Mouse (Mus musculus) heart, embryonic 14.5 days (tissue): ENCODE results near the gene Tm2d3. TPM values are rescaled to one million over a fixed set of nuclear protein-coding genes. Genes with fewer than 3 reads are reported as not detected.

Experiments used
- ATAC-seq: fragments of 200-750 bp; cut with Nextera tagmentation; 2 replicates; pipeline ENCODE4 v1.8.0; 2017; ENCODE audit warnings: low read depth, moderate TSS enrichment; ENCODE audit not compliant: insufficient number of reproducible peaks, insufficient read depth, low FRiP score
- H3K27ac ChIP-seq, 2 experiments: fragments of 200-500 bp in 1 of 2; fragments of 300-500 bp in 1 of 2; sonication (generic) in 1 of 2; replicated peaks in 1 of 2; 2 replicates each; pipeline ENCODE4 v1.5.1; 2012 to 2014; ENCODE audit warnings: low read depth in 2 of 2, low read length in 2 of 2, control low read depth in 1 of 2, mild to moderate bottlenecking in 1 of 2, mixed read lengths in 1 of 2; ENCODE audit not compliant: control insufficient read depth in 1 of 2, insufficient read depth in 1 of 2
- H3K27me3 ChIP-seq: fragments of 300-500 bp; sonication (generic); 2 replicates; pipeline ENCODE4 v1.6.1; 2014; ENCODE audit warnings: mild to moderate bottlenecking, low read length, control low read depth; ENCODE audit not compliant: control insufficient read depth, insufficient read depth
- H3K36me3 ChIP-seq: fragments of 300-500 bp; sonication (generic); 2 replicates; pipeline ENCODE4 v1.6.1; 2014; ENCODE audit warnings: mild to moderate bottlenecking, control low read depth, low read length, mixed read lengths; ENCODE audit not compliant: control insufficient read depth, insufficient read depth
- H3K4me1 ChIP-seq, 2 experiments: fragments of 200-500 bp in 1 of 2; fragments of 300-500 bp in 1 of 2; sonication (generic) in 1 of 2; 2 replicates each; pipeline ENCODE4 v1.6.1; 2012 to 2014; ENCODE audit warnings: low read length in 2 of 2, control low read depth in 1 of 2, mixed read lengths in 1 of 2; ENCODE audit not compliant: control insufficient read depth in 2 of 2, insufficient read depth in 2 of 2
- H3K4me2 ChIP-seq: fragments of 300-500 bp; sonication (generic); 2 replicates; pipeline ENCODE4 v1.6.1; 2014; ENCODE audit warnings: mild to moderate bottlenecking, low read length
- H3K4me3 ChIP-seq, 2 experiments: fragments of 200-500 bp in 1 of 2; fragments of 300-500 bp in 1 of 2; sonication (generic) in 1 of 2; 2 replicates each; pipeline ENCODE4 v1.5.1; 2012 to 2014; ENCODE audit warnings: low read length in 2 of 2, mild to moderate bottlenecking in 2 of 2, control low read depth in 1 of 2, low read depth in 1 of 2, moderate library complexity in 1 of 2; ENCODE audit not compliant: control insufficient read depth in 1 of 2, insufficient read depth in 1 of 2
- H3K9ac ChIP-seq: fragments of 300-500 bp; sonication (generic); 2 replicates; pipeline ENCODE4 v1.6.1; 2014; ENCODE audit warnings: mild to moderate bottlenecking, low read length
- H3K9me3 ChIP-seq: fragments of 300-500 bp; sonication (generic); 2 replicates; pipeline ENCODE4 v1.6.1; 2016; ENCODE audit warnings: low read length, control low read depth; ENCODE audit not compliant: control insufficient read depth
- WGBS: fragments of 180-500 bp; shearing (Covaris S2); extraction: QIAGEN DNeasy Blood & Tissue Kit; methylation state at CpG from one replicate; pipeline ENCODE4 v1.1.7; 2014; 5-methylcytosine and 5-hydroxymethylcytosine counted together
- polyA plus RNA-seq: library from polyadenylated mRNA; unstranded; fragments of >200 nt; fragmentation: Nextera tagmentation; extraction: Ambion mirVana; gene quantifications from 2 replicates; pipeline ENCODE4 v1.2.1, GENCODE M21; 2014

The Tm2d3 gene
- polyA plus RNA-seq = 46.3 and 57.9 TPM in 2 replicates

GRCm38 (mm10) chr7:65690869-65691268 is at the start of gene Tm2d3:
Gene Tm2d3 (plus strand): TSS chr7:65691169.
- H3K4me2 ChIP-seq = no peak within 1 kb of the TSS
- WGBS = 87% methylated on average over 7 of the region's 7 CpGs
- no peak within 1 kb of the TSS for H3K9ac ChIP-seq
- peaks cover 33% of the 10 kb centered on the region for H3K36me3 ChIP-seq
- no peak within 1 kb of the TSS for H3K27ac ChIP-seq
- H3K4me1 ChIP-seq = peaks cover 3 to 13% of the 10 kb centered on the region in 2 experiments
- H3K27me3 ChIP-seq = no peaks in the 10 kb centered on the region
- no peaks in the 10 kb centered on the region for H3K9me3 ChIP-seq
- no peak for ATAC-seq
- H3K4me3 ChIP-seq = no peak within 1 kb of the TSS

GRCm38 (mm10) chr7:65642371-65643304 is 48.3 kb upstream of the Tm2d3 start:
- H3K9me3 ChIP-seq = no peaks in the 10 kb centered on the region
- no peak overlapping the region for H3K4me2 ChIP-seq
- no peak overlapping the region for H3K4me3 ChIP-seq
- WGBS = 67% methylated on average over 6 of the region's 6 CpGs
- peaks cover 4 to 7% of the 10 kb centered on the region in 2 experiments; a peak in 2 of 4 replicates for H3K4me1 ChIP-seq
- peaks cover 11% of the 10 kb centered on the region; the same call in 1 of the 2 replicates for H3K36me3 ChIP-seq
- H3K27me3 ChIP-seq = peaks cover 7% of the 10 kb centered on the region; the same call in 1 of the 2 replicates
- no peak for ATAC-seq
- H3K9ac ChIP-seq = no peak overlapping the region
- H3K27ac ChIP-seq = no peak overlapping the region

GRCm38 (mm10) chr7:65643861-65644421 is 47.0 kb upstream of the Tm2d3 start:
- WGBS = 47% methylated on average over 6 of the region's 6 CpGs
- peak overlapping the region; percentile 83 to 90 for H3K4me3 ChIP-seq
- no peak for ATAC-seq

GRCm38 (mm10) chr7:65644643-65645351 is 46.2 kb upstream of the Tm2d3 start, which contains the start of gene Tarsl2:
Gene Tarsl2 (plus strand): TSS chr7:65644898.
- Histone ChIP-seq H3K4me3 (peak within 1 kb of the TSS; percentile 83 to 90), H3K27me3 (peaks cover 7% of the 10 kb centered on the region; the same call in 1 of the 2 replicates), H3K4me1 (peaks cover 4 to 7% of the 10 kb centered on the region in 2 experiments; a peak in 2 of 4 replicates), H3K9ac (peak within 1 kb of the TSS; percentile 81), H3K27ac (peak within 1 kb of the TSS; percentile 69 to 81; a peak in 3 of 4 replicates), H3K9me3 (peaks cover 8% of the 10 kb centered on the region), H3K4me2 (peak within 1 kb of the TSS; percentile 82), H3K36me3 (peaks cover 28% of the 10 kb centered on the region)
- ATAC-seq = peak; percentile 95
- WGBS = under 1% methylated on average over 64 of the region's 64 CpGs

More at GRCm38 (mm10) chr7:65643861-65644421, 47.0 kb upstream of the Tm2d3 start:
- no peaks in the 10 kb centered on the region for H3K9me3 ChIP-seq
- no peak overlapping the region for H3K27ac ChIP-seq
- H3K4me1 ChIP-seq = peaks cover 4 to 7% of the 10 kb centered on the region in 2 experiments; a peak in 2 of 4 replicates
- no peak overlapping the region for H3K9ac ChIP-seq
- H3K36me3 ChIP-seq = peaks cover 20% of the 10 kb centered on the region
- peaks cover 7% of the 10 kb centered on the region; the same call in 1 of the 2 replicates for H3K27me3 ChIP-seq
- H3K4me2 ChIP-seq = peak overlapping the region; percentile 82

- Histone ChIP-seq H3K4me2 (peak overlapping the region; percentile 82), H3K9ac (peak overlapping the region; percentile 10; the same call in 1 of the 2 replicates), H3K27ac (no peak overlapping the region), H3K27me3 (peaks cover 7% of the 10 kb centered on the region; the same call in 1 of the 2 replicates), H3K4me1 (peaks cover 3 to 7% of the 10 kb centered on the region in 2 experiments; a peak in 2 of 4 replicates), H3K36me3 (peaks cover 33% of the 10 kb centered on the region), H3K4me3 (no peak overlapping the region), H3K9me3 (peaks cover 8% of the 10 kb centered on the region)
- WGBS = 82% methylated on average over 8 of the region's 8 CpGs
- no peak for ATAC-seq
Measured at GRCm38 (mm10) chr7:65645996-65646395, 45.0 kb upstream of the Tm2d3 start.

GRCm38 (mm10) chr7:65650662-65651061 is 40.3 kb upstream of the Tm2d3 start:
- Histone ChIP-seq H3K27me3 (no peaks in the 10 kb centered on the region), H3K9ac (no peak overlapping the region), H3K4me3 (no peak overlapping the region), H3K4me1 (no peaks in the 10 kb centered on the region; a peak in 1 of 4 replicates), H3K9me3 (peaks cover 8% of the 10 kb centered on the region), H3K27ac (no peak overlapping the region), H3K4me2 (no peak overlapping the region), H3K36me3 (peaks cover 65% of the 10 kb centered on the region)
- WGBS = 90% methylated on average over 4 of the region's 4 CpGs
- no peak for ATAC-seq
